Mouse (Mus musculus) mature B cell (primary cell): ENCODE results near the gene Fry.

Experiments
- in situ Hi-C: fragments of 300-500 bp; cut with MboI; formaldehyde crosslinking; loops from 2 replicates; pipeline ENCODE4 v1.14.3; 2019

Fry gene

GRCm38 (mm10) chr5:150272173-150272572 lies 153.7 kb downstream of the Fry start:
- in situ Hi-C loops = no loop called here

- in situ Hi-C loops = no loop called here
Observed at GRCm38 (mm10) chr5:150275314-150275713, 156.9 kb downstream of the Fry start.

GRCm38 (mm10) chr5:150276611-150277010 lies 158.2 kb downstream of the Fry start:
- in situ Hi-C loops = no loop called here

GRCm38 (mm10) chr5:150279387-150279786 lies 160.9 kb downstream of the Fry start:
- in situ Hi-C loops = no loop called here

GRCm38 (mm10) chr5:150281084-150281483 lies 162.6 kb downstream of the Fry start:
- in situ Hi-C loops = no loop called here

GRCm38 (mm10) chr5:150282091-150282490 lies 163.6 kb downstream of the Fry start:
- in situ Hi-C loops = no loop called here

GRCm38 (mm10) chr5:150287949-150288348 lies 169.5 kb downstream of the Fry start:
- in situ Hi-C loops = no loop called here

- in situ Hi-C loops = no loop called here
Observed at GRCm38 (mm10) chr5:150289611-150290010, 171.2 kb downstream of the Fry start.

- in situ Hi-C loops = no loop called here
Observed at GRCm38 (mm10) chr5:150290494-150291199, 172.2 kb downstream of the Fry start.

- in situ Hi-C loops = no loop called here
Observed at GRCm38 (mm10) chr5:150291216-150291615, 172.8 kb downstream of the Fry start.

- in situ Hi-C loops = no loop called here
Observed at GRCm38 (mm10) chr5:150292186-150292585, 173.7 kb downstream of the Fry start.

- in situ Hi-C loops = no loop called here
Observed at GRCm38 (mm10) chr5:150294306-150294705, 175.9 kb downstream of the Fry start.

- in situ Hi-C loops = no loop called here
Observed at GRCm38 (mm10) chr5:150295096-150295495, 176.7 kb downstream of the Fry start.

GRCm38 (mm10) chr5:150298969-150299368 lies 180.5 kb downstream of the Fry start:
- in situ Hi-C loops = no loop called here

GRCm38 (mm10) chr5:150302123-150302522 lies 183.7 kb downstream of the Fry start:
- in situ Hi-C loops = no loop called here

- in situ Hi-C loops = no loop called here
Observed at GRCm38 (mm10) chr5:150302996-150303395, 184.6 kb downstream of the Fry start.

- in situ Hi-C loops = no loop called here
Observed at GRCm38 (mm10) chr5:150306497-150306896, 188.1 kb downstream of the Fry start.

- in situ Hi-C loops = no loop called here
Observed at GRCm38 (mm10) chr5:150313229-150313628, 194.8 kb downstream of the Fry start.

- in situ Hi-C loops = no loop called here
Observed at GRCm38 (mm10) chr5:150314582-150314981, 196.1 kb downstream of the Fry start.

GRCm38 (mm10) chr5:150325411-150325810 lies 207.0 kb downstream of the Fry start:
- in situ Hi-C loops = no loop called here

GRCm38 (mm10) chr5:150328686-150329085 lies 210.2 kb downstream of the Fry start:
- in situ Hi-C loops = no loop called here

GRCm38 (mm10) chr5:150331821-150332220 lies 213.4 kb downstream of the Fry start:
- in situ Hi-C loops = no loop called here

- in situ Hi-C loops = no loop called here
Observed at GRCm38 (mm10) chr5:150332810-150333209, 214.4 kb downstream of the Fry start.

GRCm38 (mm10) chr5:150333328-150333731 lies 214.9 kb downstream of the Fry start:
- in situ Hi-C loops = no loop called here
